Mouse (Mus musculus): ENCODE measurements around the gene Kctd14. TPM values are rescaled to one million over a fixed set of nuclear protein-coding genes. Genes with fewer than 3 reads are reported as not detected.

Gene Kctd14
- polyA plus RNA-seq, 1 experiment from 2014 or later, result 10.8 TPM

DNA sequence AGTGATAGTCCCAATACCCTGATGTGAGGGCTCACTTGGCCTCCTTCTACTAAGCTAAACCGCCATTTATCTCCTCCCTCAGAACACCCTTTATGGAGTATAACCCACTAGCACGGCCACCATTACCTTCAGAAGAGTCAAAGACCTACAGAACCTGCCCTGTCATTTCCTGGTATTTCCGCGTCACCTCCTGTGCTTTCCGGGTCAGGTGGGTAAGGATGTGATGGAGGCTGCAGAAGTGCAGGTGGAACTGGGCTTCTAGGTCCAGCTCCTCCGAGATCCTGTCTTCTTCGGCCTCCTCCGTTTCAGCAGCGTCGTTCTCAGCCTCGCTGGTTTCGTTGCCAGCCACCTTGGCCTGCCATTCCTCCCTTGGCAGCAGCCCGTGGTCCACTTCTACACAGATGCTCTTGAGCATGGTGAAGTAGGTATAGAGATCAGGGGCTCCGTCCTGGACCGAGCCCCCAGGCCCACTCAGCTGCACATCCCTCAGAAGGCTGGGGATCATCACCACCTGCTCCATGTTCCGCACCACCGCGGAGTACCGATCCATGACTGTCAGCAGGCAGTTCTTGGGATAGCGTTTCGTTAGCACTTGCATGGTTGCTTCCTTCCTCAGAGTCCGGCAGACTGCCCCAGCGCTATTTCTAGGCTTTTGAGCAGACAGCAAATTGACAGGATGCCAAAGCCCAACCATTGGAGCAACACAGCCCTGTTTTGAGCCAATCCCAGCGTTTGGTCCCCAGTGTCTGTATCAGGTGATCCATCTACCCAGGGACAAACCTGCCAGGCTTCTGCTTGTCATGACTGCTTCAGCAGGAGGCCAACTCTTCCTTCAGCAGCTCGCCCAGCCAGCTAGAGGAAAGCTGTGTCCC is 34.0 kb upstream of the Kctd14 start, which contains the start of gene Thrsp:
TSS of gene Thrsp (minus strand) at position 825 of the 872 bp plus-strand sequence.
- H3K36me3 ChIP-seq (ENCODE audit: control insufficient read depth, insufficient read depth, low read length), result no peaks in the 10 kb centered on the region
- no peaks in the 10 kb centered on the region for H3K4me1 ChIP-seq (ENCODE audit: control insufficient read depth, insufficient read depth, low read length)
- H3K27ac ChIP-seq (ENCODE audit: low read length), result no peak within 1 kb of the TSS
- no peak for ATAC-seq (ENCODE audit: insufficient number of reproducible peaks, insufficient read depth, low FRiP score, low read depth)
- H3K4me2 ChIP-seq (replicated peaks; ENCODE audit: low read depth, low read length), result no peak within 1 kb of the TSS
- H3K9me3 ChIP-seq (ENCODE audit: control insufficient read depth, low read depth, low read length), result no peaks in the 10 kb centered on the region
- 77% methylated on average over 25 of the region's 25 CpGs for WGBS
- no peak within 1 kb of the TSS for H3K4me3 ChIP-seq (ENCODE audit: low read depth, low read length)
- no peaks in the 10 kb centered on the region for H3K27me3 ChIP-seq (ENCODE audit: control insufficient read depth, insufficient read depth, low read length)
- no peak within 1 kb of the TSS for H3K9ac ChIP-seq (replicated peaks; ENCODE audit: low read depth, low read length)

DNA sequence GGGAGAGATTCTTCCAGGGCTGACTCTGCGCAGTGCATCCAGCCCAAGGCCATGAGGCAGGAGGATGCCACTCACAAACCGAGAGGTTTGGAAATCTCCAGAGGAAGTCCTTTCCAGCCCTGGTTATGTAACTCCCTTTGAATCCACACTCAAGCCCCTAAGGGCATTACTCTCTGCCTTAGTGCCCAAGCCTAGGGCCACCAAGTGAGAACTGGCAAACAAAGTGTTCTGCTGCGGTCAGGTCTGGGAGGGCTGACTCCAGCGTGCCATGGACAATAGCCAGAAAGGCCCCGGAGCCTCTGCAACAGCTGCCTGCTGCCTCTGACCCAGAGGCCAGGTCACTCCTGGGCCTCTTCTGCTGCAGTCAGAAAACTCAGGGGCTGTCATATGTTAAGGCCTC is 32.4 kb upstream of the Kctd14 start:
- Histone ChIP-seq H3K4me3 (ENCODE audit: low read depth, low read length) (no peak overlapping the region), H3K27me3 (ENCODE audit: control insufficient read depth, insufficient read depth, low read length) (no peaks in the 10 kb centered on the region), H3K27ac (ENCODE audit: low read length) (no peak overlapping the region), H3K9me3 (ENCODE audit: control insufficient read depth, low read depth, low read length) (no peaks in the 10 kb centered on the region), H3K4me2 (replicated peaks; ENCODE audit: low read depth, low read length) (no peak overlapping the region), H3K4me1 (ENCODE audit: control insufficient read depth, insufficient read depth, low read length) (no peaks in the 10 kb centered on the region), H3K9ac (replicated peaks; ENCODE audit: low read depth, low read length) (no peak overlapping the region), H3K36me3 (ENCODE audit: control insufficient read depth, insufficient read depth, low read length) (no peaks in the 10 kb centered on the region)
- ATAC-seq (ENCODE audit: insufficient number of reproducible peaks, insufficient read depth, low FRiP score, low read depth), result no peak
- WGBS, result 72% methylated on average over 5 of the region's 5 CpGs

DNA sequence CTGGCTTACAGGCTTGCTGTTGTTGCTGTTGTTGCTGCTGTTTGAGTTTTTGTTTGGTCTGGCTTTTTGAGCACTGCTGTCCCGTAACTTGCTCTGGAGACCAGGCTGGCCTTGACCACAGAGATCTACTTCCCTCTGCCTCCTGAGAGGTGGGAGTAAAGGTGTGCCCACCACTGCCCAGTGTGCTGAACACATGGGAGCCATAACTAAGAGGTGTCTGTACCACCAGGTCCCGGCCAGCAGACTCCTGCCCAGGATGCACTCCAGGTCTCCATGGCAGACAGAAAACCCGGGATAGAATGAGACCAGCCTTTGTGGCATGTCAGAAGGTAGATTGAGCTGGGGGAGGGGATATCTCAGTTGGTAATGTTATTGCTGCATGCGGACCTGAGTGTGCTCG is 32.0 kb upstream of the Kctd14 start:
- no peaks in the 10 kb centered on the region for H3K36me3 ChIP-seq (ENCODE audit: control insufficient read depth, insufficient read depth, low read length)

DNA sequence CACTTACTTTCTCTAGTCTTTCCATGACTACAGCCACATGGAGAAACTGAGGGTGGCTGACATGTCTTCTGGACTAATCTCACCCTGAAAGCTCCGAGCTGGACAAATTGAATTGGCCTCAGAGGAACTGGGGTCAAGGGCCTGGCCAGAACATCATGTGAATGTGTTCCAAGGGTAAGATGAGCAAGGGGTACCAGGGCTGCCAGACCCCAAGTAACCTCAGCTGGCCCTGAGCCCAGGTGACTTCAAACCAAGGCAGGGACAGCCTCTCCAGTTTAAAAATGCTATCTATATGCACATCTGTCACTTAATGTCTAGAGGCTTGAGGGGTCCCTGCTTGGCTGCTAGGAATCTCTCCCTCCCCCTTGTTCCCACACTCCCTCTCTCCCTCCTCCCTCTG is 30.7 kb upstream of the Kctd14 start:
- Histone ChIP-seq H3K4me2 (replicated peaks; ENCODE audit: low read depth, low read length) (no peak overlapping the region), H3K27ac (ENCODE audit: low read length) (no peak overlapping the region), H3K36me3 (ENCODE audit: control insufficient read depth, insufficient read depth, low read length) (no peaks in the 10 kb centered on the region), H3K4me3 (ENCODE audit: low read depth, low read length) (no peak overlapping the region), H3K27me3 (ENCODE audit: control insufficient read depth, insufficient read depth, low read length) (no peaks in the 10 kb centered on the region), H3K9me3 (ENCODE audit: control insufficient read depth, low read depth, low read length) (no peaks in the 10 kb centered on the region), H3K9ac (replicated peaks; ENCODE audit: low read depth, low read length) (no peak overlapping the region), H3K4me1 (ENCODE audit: control insufficient read depth, insufficient read depth, low read length) (no peaks in the 10 kb centered on the region)
- ATAC-seq (ENCODE audit: insufficient number of reproducible peaks, insufficient read depth, low FRiP score, low read depth), result no peak
- 50% methylated on average over 1 of the region's 1 CpGs for WGBS

More for the DNA sequence above, 32.0 kb upstream of the Kctd14 start:
- Histone ChIP-seq H3K9ac (replicated peaks; ENCODE audit: low read depth, low read length) (no peak overlapping the region), H3K4me3 (ENCODE audit: low read depth, low read length) (no peak overlapping the region), H3K27me3 (ENCODE audit: control insufficient read depth, insufficient read depth, low read length) (no peaks in the 10 kb centered on the region), H3K9me3 (ENCODE audit: control insufficient read depth, low read depth, low read length) (no peaks in the 10 kb centered on the region), H3K4me2 (replicated peaks; ENCODE audit: low read depth, low read length) (no peak overlapping the region), H3K27ac (ENCODE audit: low read length) (no peak overlapping the region), H3K4me1 (ENCODE audit: control insufficient read depth, insufficient read depth, low read length) (no peaks in the 10 kb centered on the region)
- 79% methylated on average over 5 of the region's 5 CpGs for WGBS
- no peak for ATAC-seq (ENCODE audit: insufficient number of reproducible peaks, insufficient read depth, low FRiP score, low read depth)

DNA sequence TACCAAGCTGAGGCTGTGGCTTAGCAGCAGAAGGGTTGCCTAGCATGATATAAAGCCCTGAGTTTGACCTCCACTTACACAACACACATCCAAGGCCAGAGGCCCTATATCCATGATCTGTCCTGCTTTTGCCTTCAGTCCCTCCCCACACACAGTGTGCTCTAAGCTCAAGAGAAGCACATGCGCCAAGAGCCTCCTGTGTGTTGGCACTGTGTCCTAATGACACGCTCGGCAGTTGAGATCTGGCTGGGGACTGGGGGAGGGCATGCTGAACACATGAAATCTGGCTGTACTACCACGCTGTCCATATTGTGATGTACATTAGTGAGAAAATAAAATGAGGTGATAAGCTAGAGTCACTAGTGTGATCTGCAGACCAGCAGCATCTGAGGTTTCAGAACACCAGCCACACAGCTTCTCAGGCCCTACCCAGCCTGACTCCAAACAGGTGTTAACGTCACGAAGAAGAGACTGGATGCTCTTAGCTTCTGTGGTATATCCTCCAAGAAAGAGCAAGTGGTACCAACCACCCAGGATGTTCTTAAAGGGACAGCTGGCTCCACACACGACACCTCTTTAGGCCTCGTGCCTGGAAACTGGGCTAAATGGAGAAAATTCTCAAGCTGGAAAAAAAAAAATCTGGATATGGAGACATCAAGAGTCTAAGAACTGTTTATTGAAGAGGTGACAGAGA is 30.0 kb upstream of the Kctd14 start:
- no peaks in the 10 kb centered on the region for H3K27me3 ChIP-seq (ENCODE audit: control insufficient read depth, insufficient read depth, low read length)
- WGBS, result 75% methylated on average over 8 of the region's 8 CpGs
- H3K27ac ChIP-seq (ENCODE audit: low read length), result no peak overlapping the region
- no peak overlapping the region for H3K9ac ChIP-seq (replicated peaks; ENCODE audit: low read depth, low read length)
- H3K36me3 ChIP-seq (ENCODE audit: control insufficient read depth, insufficient read depth, low read length), result no peaks in the 10 kb centered on the region
- H3K9me3 ChIP-seq (ENCODE audit: control insufficient read depth, low read depth, low read length), result no peaks in the 10 kb centered on the region
- ATAC-seq (ENCODE audit: insufficient number of reproducible peaks, insufficient read depth, low FRiP score, low read depth), result no peak
- no peak overlapping the region for H3K4me2 ChIP-seq (replicated peaks; ENCODE audit: low read depth, low read length)
- no peak overlapping the region for H3K4me3 ChIP-seq (ENCODE audit: low read depth, low read length)
- H3K4me1 ChIP-seq (ENCODE audit: control insufficient read depth, insufficient read depth, low read length), result no peaks in the 10 kb centered on the region

DNA sequence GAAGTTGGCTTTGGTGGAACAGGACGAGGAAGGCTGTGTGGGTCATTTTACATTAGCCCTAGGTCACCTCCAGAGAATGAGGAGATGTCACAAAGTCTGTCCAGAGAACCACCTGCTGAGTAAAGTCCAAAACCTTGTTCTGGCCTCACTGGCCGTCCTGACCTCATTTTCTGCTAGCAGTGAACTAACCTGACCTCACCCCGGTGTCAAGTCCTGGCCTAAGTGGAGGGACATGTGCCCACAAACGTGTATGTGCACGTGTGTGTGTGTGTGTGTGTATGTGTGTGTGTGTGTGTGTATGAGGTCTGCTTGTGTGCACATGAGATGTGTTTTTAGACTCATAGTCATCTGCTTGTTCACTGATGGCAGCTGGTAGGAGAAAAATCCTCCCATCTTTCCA is 27.4 kb upstream of the Kctd14 start:
- Histone ChIP-seq H3K27me3 (ENCODE audit: control insufficient read depth, insufficient read depth, low read length) (no peaks in the 10 kb centered on the region), H3K36me3 (ENCODE audit: control insufficient read depth, insufficient read depth, low read length) (no peaks in the 10 kb centered on the region), H3K27ac (ENCODE audit: low read length) (no peak overlapping the region), H3K9ac (replicated peaks; ENCODE audit: low read depth, low read length) (no peak overlapping the region), H3K9me3 (ENCODE audit: control insufficient read depth, low read depth, low read length) (no peaks in the 10 kb centered on the region), H3K4me3 (ENCODE audit: low read depth, low read length) (no peak overlapping the region), H3K4me2 (replicated peaks; ENCODE audit: low read depth, low read length) (no peak overlapping the region), H3K4me1 (ENCODE audit: control insufficient read depth, insufficient read depth, low read length) (no peaks in the 10 kb centered on the region)
- 49% methylated on average over 5 of the region's 5 CpGs for WGBS
- no peak for ATAC-seq (ENCODE audit: insufficient number of reproducible peaks, insufficient read depth, low FRiP score, low read depth)

DNA sequence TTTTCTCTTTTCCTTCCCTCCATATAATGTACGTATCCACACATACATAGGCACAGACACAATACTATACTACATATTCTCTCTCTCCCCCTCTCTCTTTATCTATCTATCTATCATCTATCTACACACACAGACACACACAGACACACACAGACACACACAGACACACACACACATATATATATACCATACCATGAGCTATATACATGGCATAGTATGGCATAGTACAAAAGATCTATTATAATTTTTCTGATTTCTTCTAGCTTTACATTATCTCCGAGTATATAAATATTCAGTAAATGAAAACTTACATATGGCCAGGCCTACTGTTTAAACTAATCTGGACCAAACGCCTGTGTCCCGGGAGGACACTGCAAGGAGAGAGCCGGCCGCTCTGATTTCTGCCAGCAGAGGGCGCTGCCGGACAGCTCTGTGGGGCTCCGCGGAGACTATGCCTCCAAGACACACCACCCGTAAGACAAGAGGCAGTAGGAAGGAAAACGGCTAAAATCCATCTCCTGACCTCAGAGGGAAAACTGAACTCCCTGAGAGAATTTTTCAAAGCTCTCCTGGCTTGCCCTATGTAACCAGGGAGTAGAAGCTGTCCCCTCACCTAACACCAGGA is 26.4 kb upstream of the Kctd14 start:
- ATAC-seq (ENCODE audit: insufficient number of reproducible peaks, insufficient read depth, low FRiP score, low read depth), result peak; percentile 64; the same call in 1 of the 2 replicates
- no peaks in the 10 kb centered on the region for H3K27me3 ChIP-seq (ENCODE audit: control insufficient read depth, insufficient read depth, low read length)
- no peak overlapping the region for H3K27ac ChIP-seq (ENCODE audit: low read length)
- no peak overlapping the region for H3K4me2 ChIP-seq (replicated peaks; ENCODE audit: low read depth, low read length)
- 0 out of 2 replicates have a peak, but pooled peaks cover under 1% of the 10 kb centered on the region for H3K4me1 ChIP-seq (ENCODE audit: control insufficient read depth, insufficient read depth, low read length)
- H3K9me3 ChIP-seq (ENCODE audit: control insufficient read depth, low read depth, low read length), result no peaks in the 10 kb centered on the region
- no peaks in the 10 kb centered on the region for H3K36me3 ChIP-seq (ENCODE audit: control insufficient read depth, insufficient read depth, low read length)
- no peak overlapping the region for H3K9ac ChIP-seq (replicated peaks; ENCODE audit: low read depth, low read length)
- 8% methylated on average over 12 of the region's 12 CpGs for WGBS
- H3K4me3 ChIP-seq (ENCODE audit: low read depth, low read length), result no peak overlapping the region

DNA sequence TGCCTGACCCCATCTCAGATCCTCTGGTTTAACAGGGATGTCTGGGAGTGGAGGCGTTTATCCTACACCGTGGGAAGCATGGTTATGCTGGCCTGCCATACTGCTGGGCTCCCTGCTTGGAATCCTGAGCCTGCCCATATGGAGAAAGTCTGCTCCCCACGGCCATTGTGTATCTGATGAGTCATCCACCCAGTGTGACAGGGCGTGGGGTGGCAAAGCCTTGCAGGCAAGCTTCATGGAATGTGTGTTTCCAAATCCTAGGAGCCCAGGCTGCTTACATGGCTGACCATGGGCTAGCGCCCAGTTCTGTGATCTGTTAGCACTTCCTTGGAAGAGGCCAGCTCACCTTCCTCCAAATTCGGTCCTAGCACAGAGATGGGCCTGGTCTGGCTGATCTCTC is 24.6 kb upstream of the Kctd14 start:
- Histone ChIP-seq H3K36me3 (ENCODE audit: control insufficient read depth, insufficient read depth, low read length) (no peaks in the 10 kb centered on the region), H3K27me3 (ENCODE audit: control insufficient read depth, insufficient read depth, low read length) (no peaks in the 10 kb centered on the region), H3K4me1 (ENCODE audit: control insufficient read depth, insufficient read depth, low read length) (peaks cover 8% of the 10 kb centered on the region; the same call in 1 of the 2 replicates), H3K27ac (ENCODE audit: low read length) (no peak overlapping the region), H3K9me3 (ENCODE audit: control insufficient read depth, low read depth, low read length) (no peaks in the 10 kb centered on the region), H3K4me2 (replicated peaks; ENCODE audit: low read depth, low read length) (no peak overlapping the region), H3K4me3 (ENCODE audit: low read depth, low read length) (no peak overlapping the region), H3K9ac (replicated peaks; ENCODE audit: low read depth, low read length) (no peak overlapping the region)
- 55% methylated on average over 6 of the region's 6 CpGs for WGBS
- no peak for ATAC-seq (ENCODE audit: insufficient number of reproducible peaks, insufficient read depth, low FRiP score, low read depth)

Measured in stomach, embryonic 14.5 days (tissue).